Mouse (Mus musculus): ENCODE measurements around the gene Mnd1. TPM values are rescaled to one million over a fixed set of nuclear protein-coding genes. Genes with fewer than 3 reads are reported as not detected.
A peak's percentile ranks its signal among the peaks of the same experiment; 100 is the strongest.

Gene Mnd1
- total RNA-seq (2014; fragmentation: Nextera tagmentation) (19.3 and 27.9 TPM in 2 replicates), total RNA-seq (2017) (36.5 and 47.5 TPM in 2 replicates)

DNA sequence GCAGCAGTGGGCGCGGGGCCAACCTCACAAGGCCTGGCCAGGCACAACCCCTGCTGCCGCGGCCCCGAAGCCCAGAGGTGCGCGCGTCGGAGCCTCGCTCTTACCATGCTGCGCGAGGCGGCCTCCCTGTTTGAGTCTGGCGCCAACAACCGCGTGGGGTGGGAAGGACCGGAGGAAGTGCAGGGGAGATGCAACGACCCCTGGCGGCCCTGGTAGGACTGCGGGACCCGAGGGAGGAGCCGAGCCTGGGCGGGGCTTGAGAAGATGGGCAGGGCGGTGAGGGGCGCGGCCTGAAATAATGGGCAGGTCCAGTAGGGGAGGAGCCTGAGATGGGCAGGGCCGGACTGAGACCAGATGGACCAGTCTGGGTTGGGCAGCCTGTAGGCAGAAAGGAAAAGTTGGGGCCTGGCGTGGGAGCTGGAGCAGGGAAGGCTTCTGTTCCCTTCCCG, at the start of gene Mnd1:
Gene Mnd1 (minus strand): TSS at position 229 of the 449 bp plus-strand sequence.
- ATAC-seq (replicated peaks; ENCODE audit: low FRiP score, low TSS enrichment, poor library complexity, severe bottlenecking), result peak; percentile 98

DNA sequence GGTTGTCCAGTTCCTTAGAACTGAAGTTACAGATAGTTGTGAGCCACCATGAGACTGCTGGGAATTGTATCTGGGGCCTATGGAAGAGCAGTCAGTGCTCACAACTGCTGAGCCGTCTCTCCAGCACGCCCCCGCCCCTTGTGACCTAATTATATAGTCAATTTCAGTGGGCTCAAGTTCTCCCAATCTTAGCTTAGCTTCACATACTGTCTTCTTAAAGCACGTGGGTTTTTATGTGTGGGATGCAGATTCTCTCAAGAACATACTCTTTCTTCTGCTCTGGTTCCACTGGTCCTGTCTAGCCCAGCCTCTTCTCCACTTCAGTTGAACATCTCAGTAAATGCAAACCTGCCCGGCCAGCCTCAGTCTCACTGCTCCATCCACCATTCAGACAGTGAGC, 49.1 kb upstream of the Mnd1 start:
- no peak for ATAC-seq (replicated peaks; ENCODE audit: low FRiP score, low TSS enrichment, poor library complexity, severe bottlenecking)

DNA sequence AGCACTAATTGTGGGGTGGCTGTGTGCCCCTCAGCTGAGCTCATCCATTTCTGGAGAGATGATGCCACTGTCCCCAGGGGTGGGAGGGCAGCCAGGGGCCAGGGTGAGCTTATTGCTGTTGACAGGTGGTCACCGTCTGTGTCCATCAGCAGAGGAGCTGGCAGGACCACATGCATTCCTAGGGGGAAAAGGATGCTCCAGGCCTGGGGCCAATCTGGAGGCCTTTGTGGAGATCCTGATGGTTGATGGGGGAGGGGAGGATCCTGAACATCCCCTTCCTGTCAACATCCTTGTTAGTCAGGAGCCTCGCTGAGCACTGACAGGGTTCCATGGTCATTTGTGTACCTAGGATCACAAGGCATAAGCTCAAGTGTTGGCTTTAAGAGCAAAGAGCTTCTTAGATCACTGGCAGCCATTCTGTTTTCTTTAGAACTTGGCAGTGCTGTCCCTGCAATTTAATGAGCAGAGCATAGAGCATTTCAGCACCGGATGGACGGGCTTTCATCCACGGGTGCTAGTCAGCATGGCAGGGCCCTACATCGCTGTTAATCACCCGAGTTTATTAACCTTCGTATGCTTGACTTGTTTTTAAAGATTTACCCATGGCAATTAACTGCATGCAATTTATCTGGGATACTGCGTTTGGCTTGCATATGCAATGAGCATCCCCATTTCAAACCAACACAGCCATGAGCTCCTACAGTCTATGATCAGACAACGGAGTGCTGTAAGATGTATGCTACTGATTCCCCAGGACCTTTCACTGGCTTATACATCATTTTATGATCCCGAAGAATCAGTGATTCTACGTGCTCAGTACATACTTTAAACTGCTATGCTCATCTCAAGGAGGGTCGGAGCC, 45.2 kb upstream of the Mnd1 start:
- ATAC-seq (replicated peaks; ENCODE audit: low FRiP score, low TSS enrichment, poor library complexity, severe bottlenecking), result no peak

DNA sequence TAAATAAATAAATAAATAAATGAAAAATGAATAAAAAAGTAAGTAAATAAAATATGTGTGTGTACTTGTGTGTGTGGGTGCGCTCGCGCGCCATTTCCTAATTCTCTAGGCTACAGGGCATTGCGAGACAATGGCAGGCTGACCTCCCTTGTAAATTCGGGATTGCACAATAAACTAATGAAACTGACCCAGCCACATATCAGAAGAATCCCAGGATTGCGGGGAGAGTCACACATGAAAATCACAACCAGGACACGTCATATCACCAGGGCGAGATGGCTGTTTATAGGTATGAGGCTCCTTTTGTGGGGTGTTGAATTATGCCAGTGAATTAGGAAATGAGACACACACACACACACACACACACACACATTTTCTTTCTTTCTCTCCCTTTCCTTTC, 43.9 kb upstream of the Mnd1 start:
- no peak for ATAC-seq (replicated peaks; ENCODE audit: low FRiP score, low TSS enrichment, poor library complexity, severe bottlenecking)

DNA sequence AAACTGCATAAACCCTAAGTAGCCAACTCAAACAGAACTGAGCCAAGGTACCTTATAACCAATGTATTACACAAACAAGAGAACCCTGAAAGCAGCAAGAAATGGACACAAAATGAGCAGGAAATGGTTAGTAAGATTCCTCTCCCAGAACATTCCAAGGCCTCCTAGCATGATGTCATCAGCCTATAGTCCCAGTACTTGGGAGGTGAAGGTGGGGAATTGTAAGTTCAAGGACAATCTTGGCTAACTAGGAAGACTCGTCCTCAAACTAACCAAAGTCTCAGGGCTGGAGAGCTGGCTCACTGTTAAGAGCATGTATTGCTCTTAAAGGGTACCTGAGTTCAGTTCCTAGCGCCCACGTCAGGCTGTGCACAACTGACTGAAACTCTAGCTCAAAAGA, 42.6 kb upstream of the Mnd1 start:
- ATAC-seq (replicated peaks; ENCODE audit: low FRiP score, low TSS enrichment, poor library complexity, severe bottlenecking), result no peak

DNA sequence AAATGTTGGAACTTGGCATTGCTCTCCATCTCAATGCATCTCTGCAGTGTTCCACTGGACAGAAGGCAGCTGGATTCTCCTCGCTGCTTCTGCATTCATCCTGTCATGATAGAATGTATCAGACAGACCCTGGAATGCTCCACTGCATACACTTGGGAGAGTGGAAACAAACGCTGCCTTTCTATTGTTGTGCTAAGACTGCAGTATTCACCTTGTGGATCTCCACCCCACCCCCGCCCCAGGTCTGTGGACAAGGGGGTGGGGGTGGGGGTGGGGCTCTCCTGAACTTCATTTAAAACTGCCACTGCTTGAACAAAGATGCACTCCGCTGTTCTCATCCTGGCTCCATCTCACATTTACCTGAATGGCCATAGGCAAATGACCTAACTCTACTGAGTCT, 38.3 kb upstream of the Mnd1 start:
- ATAC-seq (replicated peaks; ENCODE audit: low FRiP score, low TSS enrichment, poor library complexity, severe bottlenecking), result no peak

DNA sequence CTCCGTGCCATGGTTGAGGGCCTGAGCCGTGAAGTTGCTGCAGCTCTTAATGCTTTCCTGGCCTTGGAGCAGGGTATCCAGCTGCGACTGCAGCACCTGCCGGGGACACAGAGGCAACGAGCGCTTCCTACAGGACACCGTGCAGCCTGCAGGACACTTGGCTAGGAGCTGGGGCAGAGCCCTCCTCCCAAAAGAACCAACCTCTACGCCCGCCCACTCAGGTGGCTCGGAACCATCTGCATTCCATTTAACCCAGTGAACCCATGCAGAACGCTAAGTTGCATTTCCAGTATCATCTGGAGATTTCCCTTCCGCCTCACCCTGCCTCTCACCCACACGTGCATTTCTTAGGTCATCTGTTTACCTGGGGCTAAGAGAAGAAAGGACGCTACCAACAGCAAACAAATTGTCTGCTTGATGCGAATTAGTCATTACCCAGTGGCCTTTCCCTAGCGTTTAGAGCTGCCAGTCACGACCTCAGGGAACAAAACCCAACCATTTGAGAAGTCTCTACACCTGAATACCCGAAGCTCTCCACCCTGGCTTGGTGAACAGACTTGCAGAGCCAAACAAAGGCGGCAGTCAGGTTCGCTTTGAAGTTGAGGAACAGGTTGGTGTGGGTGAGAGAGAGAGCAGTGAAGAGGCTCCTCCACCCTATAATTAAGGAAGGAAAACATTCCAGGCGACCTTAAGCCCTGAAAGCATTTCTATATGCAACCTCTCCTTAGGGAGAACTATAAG, 35.7 kb upstream of the Mnd1 start:
- no peak for ATAC-seq (replicated peaks; ENCODE audit: low FRiP score, low TSS enrichment, poor library complexity, severe bottlenecking)

DNA sequence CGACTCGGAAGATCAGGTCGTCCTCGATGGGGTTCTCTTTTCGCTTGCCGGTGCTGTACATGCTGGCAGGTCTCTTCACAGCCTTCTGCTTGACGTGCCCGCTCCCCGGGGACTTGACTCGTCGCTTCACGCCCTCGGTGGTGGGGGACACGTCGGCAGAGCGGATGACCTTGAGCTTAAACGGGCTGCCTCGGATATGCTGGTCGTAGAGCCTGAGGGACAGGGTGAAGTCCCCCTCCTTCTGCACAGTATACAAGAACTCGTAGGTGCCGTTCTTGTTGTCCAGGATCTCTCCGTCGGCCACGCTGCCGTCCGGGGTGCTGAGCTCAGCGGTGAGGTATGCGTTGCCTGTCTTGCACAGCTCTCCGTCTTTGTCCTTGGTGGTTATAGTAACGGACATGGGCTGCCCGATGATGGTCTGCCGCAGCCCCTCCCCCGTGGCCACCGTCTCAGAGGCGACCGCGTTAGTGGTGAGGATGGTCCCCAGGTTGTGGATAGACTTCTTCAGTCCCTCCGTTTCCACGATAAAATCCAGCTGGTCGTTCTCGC, 35.0 kb upstream of the Mnd1 start:
- ATAC-seq (replicated peaks; ENCODE audit: low FRiP score, low TSS enrichment, poor library complexity, severe bottlenecking), result peak; percentile 61; the same call in 1 of the 2 replicates

DNA sequence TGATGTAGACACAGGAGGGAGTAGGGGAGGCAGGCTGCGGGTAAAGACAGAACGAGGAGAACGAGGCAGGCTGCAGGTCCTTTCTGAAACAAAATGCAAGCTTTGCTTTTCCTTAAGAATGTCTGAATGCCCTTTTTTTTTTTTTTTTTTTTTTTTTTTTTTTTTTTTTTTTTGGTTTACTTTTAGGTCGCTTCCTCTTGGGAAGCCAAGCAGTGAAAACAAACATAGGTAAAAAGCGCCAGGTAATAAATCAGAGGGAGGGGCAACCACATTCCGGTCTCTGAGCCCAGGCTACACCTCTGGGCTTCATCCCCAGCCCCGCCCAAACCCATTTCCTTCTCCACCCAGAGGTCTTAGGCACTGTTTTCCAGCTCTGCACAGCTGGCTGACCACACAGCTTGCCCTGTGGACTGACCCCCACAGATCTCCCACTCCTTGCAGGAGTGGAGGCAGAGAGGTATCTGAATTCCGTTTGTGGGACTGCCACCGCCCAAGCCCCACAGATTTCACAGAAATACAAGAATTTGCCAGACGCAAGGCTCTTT, 34.1 kb upstream of the Mnd1 start:
- no peak for ATAC-seq (replicated peaks; ENCODE audit: low FRiP score, low TSS enrichment, poor library complexity, severe bottlenecking)

DNA sequence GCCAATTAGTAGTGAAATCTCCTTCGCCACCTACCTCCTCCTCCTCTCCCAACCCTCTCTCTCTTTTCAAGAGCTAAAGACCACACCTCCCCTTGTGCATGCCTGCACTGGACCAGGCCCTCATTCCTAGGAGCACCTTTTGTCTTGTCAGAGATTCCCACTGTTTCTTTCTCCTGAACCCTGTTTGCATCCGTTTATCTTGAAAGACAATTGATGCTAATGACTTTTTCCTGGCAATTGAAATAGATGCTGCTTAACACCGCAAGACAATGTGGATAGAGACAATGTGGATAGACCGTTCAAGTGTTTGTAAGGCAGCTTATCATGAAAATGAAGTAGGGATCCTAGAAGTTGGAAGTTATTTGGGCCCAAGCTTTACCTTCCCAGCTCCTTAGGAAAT, 26.1 kb upstream of the Mnd1 start:
- ATAC-seq (replicated peaks; ENCODE audit: low FRiP score, low TSS enrichment, poor library complexity, severe bottlenecking), result no peak

DNA sequence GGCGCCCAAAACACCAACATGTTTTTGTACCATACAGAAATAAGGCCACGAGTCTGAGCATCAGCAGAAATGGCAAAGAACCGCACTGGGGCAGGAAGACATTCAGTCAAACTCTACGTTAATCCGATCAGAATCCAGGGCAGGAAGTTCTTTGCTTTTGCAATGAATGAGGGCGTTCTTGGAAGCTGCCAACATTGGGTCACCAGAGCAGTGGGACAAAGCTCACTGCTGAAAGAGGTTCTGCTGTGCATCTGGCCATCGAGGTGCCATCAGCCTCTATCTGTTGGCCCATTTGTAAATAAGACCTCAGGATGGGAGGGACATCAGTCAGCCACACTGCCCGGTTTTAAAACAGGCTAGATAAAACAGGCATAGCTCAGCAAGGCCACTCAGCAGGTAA, 25.5 kb upstream of the Mnd1 start:
- no peak for ATAC-seq (replicated peaks; ENCODE audit: low FRiP score, low TSS enrichment, poor library complexity, severe bottlenecking)

DNA sequence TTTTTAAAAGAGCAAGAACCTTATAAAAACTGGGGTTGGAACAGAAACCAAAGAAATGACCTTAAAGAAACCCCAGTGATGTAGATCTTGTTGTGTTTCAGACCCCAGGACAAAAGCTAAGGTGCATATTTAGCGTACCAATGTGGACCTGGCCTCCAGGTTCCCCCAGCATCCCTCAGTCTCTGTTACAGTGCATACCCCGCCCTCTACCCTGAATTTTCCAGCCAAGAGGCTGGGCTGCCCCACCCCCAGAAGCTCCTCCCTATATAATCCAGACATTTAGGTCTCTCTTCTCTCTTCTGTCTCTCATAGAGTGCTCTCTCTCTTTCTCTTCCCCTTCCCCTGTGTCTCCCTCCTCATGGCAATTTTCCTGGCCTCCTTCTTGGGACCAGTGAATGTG, 24.7 kb upstream of the Mnd1 start:
- no peak for ATAC-seq (replicated peaks; ENCODE audit: low FRiP score, low TSS enrichment, poor library complexity, severe bottlenecking)

DNA sequence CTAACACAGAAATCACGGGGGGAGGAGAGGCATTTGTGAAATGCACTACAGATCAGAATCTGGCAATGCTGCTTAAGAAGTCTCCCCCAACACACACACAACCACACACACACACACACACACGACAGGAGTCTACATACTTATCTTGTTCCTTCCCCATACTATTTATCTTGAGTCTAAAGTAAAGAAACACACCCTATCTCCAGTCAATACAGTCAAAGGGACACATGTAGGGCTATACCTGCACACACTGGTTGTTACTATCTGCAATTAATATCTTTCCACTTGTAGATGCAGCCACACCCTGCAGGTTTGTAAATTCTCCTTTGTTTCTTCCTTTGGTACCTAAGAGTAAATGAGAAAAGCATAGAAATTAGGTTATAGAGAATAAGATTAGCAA, 22.2 kb upstream of the Mnd1 start:
- ATAC-seq (replicated peaks; ENCODE audit: low FRiP score, low TSS enrichment, poor library complexity, severe bottlenecking), result no peak

DNA sequence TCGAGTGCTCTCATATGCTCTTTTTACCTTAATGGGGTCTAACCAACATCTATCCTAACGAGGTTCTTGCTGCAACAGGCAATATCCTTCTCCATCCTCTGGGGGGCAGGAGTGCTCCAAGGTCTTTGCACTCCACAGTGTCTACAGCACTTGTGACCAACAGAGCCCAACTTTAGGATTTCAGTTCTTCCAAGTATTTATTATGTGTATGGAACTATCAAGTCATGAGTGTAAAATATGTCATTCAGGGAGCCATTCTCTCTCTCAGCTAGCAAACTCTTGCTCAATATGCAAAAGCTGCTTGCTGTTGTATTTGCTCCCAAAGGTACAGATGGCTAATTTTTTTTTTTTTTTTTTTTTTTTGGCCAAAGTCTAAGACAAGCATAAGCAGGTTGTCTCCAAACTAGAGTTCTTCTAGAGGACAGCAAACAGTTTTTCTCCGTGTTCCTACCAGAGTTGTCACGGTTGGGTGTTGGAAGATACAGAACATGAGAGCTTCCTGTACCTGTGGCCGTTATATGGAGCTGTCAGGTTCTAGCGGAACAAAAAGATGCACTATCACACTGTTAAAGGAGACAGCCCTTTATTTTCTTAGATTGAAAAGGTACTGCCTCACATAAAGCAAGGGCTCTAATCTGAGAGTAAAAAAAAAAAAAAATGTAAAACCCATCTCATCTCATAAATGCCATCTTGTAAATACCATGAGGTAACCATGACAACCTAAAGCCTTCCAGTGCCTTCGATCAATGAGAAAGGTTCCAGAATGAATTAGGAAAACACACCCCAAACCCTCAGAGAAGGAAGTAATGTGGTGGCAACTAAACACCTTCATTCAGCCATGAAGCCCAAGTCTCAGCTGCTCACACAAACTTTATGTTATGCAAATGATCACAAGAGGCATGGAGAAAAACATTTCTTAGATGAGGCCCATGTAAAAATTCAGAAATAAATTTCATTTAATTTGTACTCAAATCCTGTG, 20.0 kb upstream of the Mnd1 start:
- ATAC-seq (replicated peaks; ENCODE audit: low FRiP score, low TSS enrichment, poor library complexity, severe bottlenecking), result peak; percentile 98

DNA sequence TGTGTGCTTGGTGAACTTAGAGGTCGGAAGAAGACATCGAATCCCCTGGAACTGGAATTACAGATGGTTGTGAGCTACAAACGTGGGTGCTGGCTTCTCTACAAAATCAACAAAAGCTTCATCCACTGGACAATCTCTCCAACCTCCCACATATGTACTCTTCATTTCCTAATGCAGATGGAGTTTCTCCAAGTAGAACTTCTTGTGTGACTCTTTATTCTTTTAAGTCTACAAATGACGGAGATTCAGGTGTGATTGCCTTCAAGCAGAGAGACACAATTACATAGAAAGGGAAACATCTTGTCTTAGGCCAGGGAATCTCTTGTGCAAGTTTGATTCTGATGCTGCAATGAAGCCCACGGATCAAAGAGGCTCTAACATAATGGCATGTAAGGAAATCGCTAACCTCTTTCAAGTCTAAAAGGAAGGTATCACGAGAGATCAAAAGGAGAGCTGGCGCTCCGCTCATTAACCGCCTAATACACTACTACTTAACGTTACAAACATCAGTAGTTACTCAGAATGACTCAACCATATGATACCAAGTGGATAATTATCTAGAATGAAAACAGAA, 18.1 kb upstream of the Mnd1 start, which contains the start of gene Gm6525:
Gene Gm6525 (plus strand): TSS at position 524 of the 574 bp plus-strand sequence.
- no peak for ATAC-seq (replicated peaks; ENCODE audit: low FRiP score, low TSS enrichment, poor library complexity, severe bottlenecking)

DNA sequence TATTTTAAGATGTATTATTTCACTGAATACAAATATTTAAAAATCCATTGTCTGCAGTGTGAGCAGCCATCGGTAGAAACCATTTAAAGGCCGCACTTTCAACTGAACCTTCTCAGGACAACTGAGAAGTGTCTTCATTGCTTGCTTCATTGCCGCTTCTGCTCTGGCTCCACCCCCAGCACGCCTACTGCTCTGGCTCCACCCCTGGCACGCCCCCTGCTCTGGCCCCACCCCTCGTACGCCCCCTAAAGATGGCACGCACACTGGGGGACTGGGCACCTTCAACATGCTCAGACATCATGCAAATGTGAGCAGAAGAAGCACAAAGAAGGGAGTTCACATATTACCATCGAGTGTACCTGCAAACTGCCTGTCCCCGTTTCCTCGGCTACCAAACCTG, 16.8 kb upstream of the Mnd1 start:
- 0 out of 2 replicates have a peak, but pooled peaks have one; percentile 39 for ATAC-seq (replicated peaks; ENCODE audit: low FRiP score, low TSS enrichment, poor library complexity, severe bottlenecking)

DNA sequence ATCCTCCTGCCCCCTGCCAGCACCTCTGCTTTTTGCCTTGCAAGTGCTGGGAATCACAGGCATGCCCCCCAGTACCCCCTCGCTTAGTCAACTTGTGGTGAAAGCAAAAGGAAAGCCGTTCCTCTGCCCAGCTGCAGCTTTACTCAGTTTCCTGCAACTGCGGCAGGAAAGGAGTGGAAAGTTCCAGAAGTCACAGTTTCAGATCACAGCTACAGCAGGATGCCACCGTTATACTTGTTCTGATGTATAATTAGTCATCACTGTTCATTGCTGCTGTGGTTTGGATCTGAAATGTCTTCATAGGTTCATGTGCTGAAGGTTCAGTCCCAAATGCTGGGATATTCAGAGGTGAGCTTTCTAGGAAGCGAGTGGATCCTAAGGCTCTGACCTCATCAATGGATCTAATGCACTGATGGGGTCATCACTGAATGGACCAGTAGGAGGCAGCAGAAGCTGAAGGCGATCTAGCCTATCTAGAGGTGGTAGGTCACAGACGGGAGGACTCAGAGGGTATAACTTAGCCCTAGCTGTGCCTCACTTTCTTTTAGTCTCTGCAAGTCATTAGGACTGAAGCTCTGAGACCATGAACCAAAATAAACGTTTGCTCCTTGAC, 13.9 kb upstream of the Mnd1 start:
- peak; percentile 47; the same call in 1 of the 2 replicates for ATAC-seq (replicated peaks; ENCODE audit: low FRiP score, low TSS enrichment, poor library complexity, severe bottlenecking)

DNA sequence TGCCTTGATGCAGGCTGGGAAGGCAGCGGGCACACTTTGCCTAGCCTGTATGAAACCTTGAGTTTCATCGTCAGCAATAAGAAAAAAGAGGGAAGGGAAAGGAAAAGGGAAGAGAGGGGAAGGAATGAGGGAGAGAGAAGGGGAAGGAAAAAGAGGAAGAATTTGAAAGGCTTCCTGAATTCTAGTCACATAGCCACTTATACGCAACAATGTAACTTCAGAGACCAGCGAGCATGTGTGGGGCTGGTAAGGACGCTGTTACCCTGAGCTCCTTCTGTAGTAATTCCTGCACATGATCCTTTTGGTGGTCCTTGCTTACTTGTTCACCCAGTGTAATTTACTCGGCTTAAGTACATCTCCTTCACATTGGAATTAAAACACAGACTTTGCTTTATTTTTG, 13.4 kb upstream of the Mnd1 start:
- ATAC-seq (replicated peaks; ENCODE audit: low FRiP score, low TSS enrichment, poor library complexity, severe bottlenecking), result no peak
